Mouse (Mus musculus) CH12.LX (cell line): ENCODE measurements around the gene Gas2l1. TPM values are rescaled to one million over a fixed set of nuclear protein-coding genes. Genes with fewer than 3 reads are reported as not detected.

Experiments used
- DNase-seq: peaks from one replicate; pipeline ENCODE4 v3.0.0-alpha.2; 2013; ENCODE audit errors: extremely low read depth
- H3K27ac ChIP-seq: 2 replicates; pipeline ENCODE4 v1.5.1; 2012; ENCODE audit warnings: low read depth, mild to moderate bottlenecking, control low read depth, moderate library complexity; ENCODE audit not compliant: insufficient read depth
- H3K27me3 ChIP-seq: replicated peaks from 2 replicates; pipeline ENCODE3; 2012; ENCODE audit warnings: inconsistent platforms
- H3K36me3 ChIP-seq, 2 experiments: replicated peaks in 1 of 2; 2 replicates each; pipeline versions ENCODE3 to v1.6.1; 2012; ENCODE audit warnings: inconsistent platforms in 1 of 2, low read length in 1 of 2, mild to moderate bottlenecking in 1 of 2, mixed read lengths in 1 of 2, moderate library complexity in 1 of 2; ENCODE audit not compliant: control insufficient read depth in 1 of 2, insufficient read depth in 1 of 2
- H3K4me1 ChIP-seq, 2 experiments: 2 replicates each; pipeline ENCODE4 v1.6.1; 2012; ENCODE audit warnings: inconsistent platforms in 1 of 2, moderate library complexity in 1 of 2; ENCODE audit not compliant: insufficient read depth in 2 of 2, control insufficient read depth in 1 of 2
- H3K4me2 ChIP-seq: 2 replicates; pipeline ENCODE4 v1.6.1; 2012; ENCODE audit warnings: low read depth, mild to moderate bottlenecking, control low read depth; ENCODE audit not compliant: poor library complexity, insufficient read depth, severe bottlenecking
- H3K4me3 ChIP-seq, 3 experiments: fragments of 150-350 bp in 1 of 3; sonication (generic) in 1 of 3; replicated peaks in 1 of 3; 2 replicates each; pipeline versions ENCODE3 to v1.5.1; 2011 to 2012; ENCODE audit warnings: low read depth in 2 of 3, low read length in 2 of 3, mild to moderate bottlenecking in 2 of 3, moderate library complexity in 2 of 3, control low read depth in 1 of 3, improper control_type of control experiment in 1 of 3, inconsistent platforms in 1 of 3, mixed read lengths in 1 of 3; ENCODE audit not compliant: poor library complexity in 1 of 3
- H3K79me2 ChIP-seq: replicated peaks from 2 replicates; pipeline ENCODE4 v1.6.1; 2012; ENCODE audit warnings: mild to moderate bottlenecking, moderate library complexity; ENCODE audit not compliant: control insufficient read depth, poor library complexity, insufficient read depth, severe bottlenecking; ENCODE audit errors: extremely low read depth
- H3K9ac ChIP-seq: 2 replicates; pipeline ENCODE4 v1.6.1; 2012; ENCODE audit warnings: low read depth, mild to moderate bottlenecking, control low read depth, moderate library complexity; ENCODE audit not compliant: insufficient read depth
- H3K9me3 ChIP-seq: replicated peaks from 2 replicates; pipeline ENCODE3; 2012; ENCODE audit warnings: low read length, inconsistent platforms, mixed read lengths
- BHLHE40 ChIP-seq: IDR thresholded peaks from 2 replicates; pipeline ENCODE4 v1.6.1; 2011; ENCODE audit warnings: mild to moderate bottlenecking, low read depth, low read length, improper control_type of control experiment
- CHD1 ChIP-seq: IDR thresholded peaks from 2 replicates; pipeline ENCODE4 v1.6.1; 2012; ENCODE audit warnings: low read depth, low read length, improper control_type of control experiment, inconsistent platforms
- CHD2 ChIP-seq: IDR thresholded peaks from 2 replicates; pipeline ENCODE4 v1.6.1; 2011; ENCODE audit warnings: low read length, improper control_type of control experiment
- E2F4 ChIP-seq: IDR thresholded peaks from 2 replicates; pipeline ENCODE4 v1.6.1; 2011; ENCODE audit warnings: low read depth, low read length, improper control_type of control experiment; ENCODE audit not compliant: insufficient replicate concordance
- ELF1 ChIP-seq: IDR thresholded peaks from 2 replicates; pipeline ENCODE4 v1.6.1; 2014; ENCODE audit warnings: low read depth, mild to moderate bottlenecking, inconsistent platforms, low read length, improper control_type of control experiment
- EP300 ChIP-seq: IDR thresholded peaks from 2 replicates; pipeline ENCODE4 v1.6.1; 2011; ENCODE audit warnings: low read length, improper control_type of control experiment
- ETS1 ChIP-seq: conservative IDR thresholded peaks from 2 replicates; pipeline ENCODE4 v1.6.1; 2012; ENCODE audit warnings: low read depth, mild to moderate bottlenecking, inconsistent platforms, low read length, improper control_type of control experiment, moderate library complexity
- GABPA ChIP-seq: IDR thresholded peaks from 2 replicates; pipeline ENCODE4 v1.6.1; 2012; ENCODE audit warnings: low read depth, low read length, improper control_type of control experiment, inconsistent platforms; ENCODE audit not compliant: insufficient replicate concordance
- HCFC1 ChIP-seq: IDR thresholded peaks from 2 replicates; pipeline ENCODE4 v1.6.1; 2012; ENCODE audit warnings: low read depth, mild to moderate bottlenecking, inconsistent platforms, low read length, improper control_type of control experiment
- IRF4 ChIP-seq: IDR thresholded peaks from 2 replicates; pipeline ENCODE4 v1.6.1; 2014; ENCODE audit warnings: low read depth, mild to moderate bottlenecking, inconsistent platforms, low read length, improper control_type of control experiment
- JUN ChIP-seq: IDR thresholded peaks from 2 replicates; pipeline ENCODE4 v1.6.1; 2011; ENCODE audit warnings: low read depth, mild to moderate bottlenecking, low read length, improper control_type of control experiment, moderate library complexity; ENCODE audit not compliant: insufficient read depth
- JUND ChIP-seq: conservative IDR thresholded peaks from 2 replicates; pipeline ENCODE4 v1.6.1; 2011; ENCODE audit warnings: low read depth, low read length, improper control_type of control experiment
- KAT2A ChIP-seq: IDR thresholded peaks from 2 replicates; pipeline ENCODE4 v1.6.1; 2012; ENCODE audit warnings: low read length, improper control_type of control experiment, inconsistent platforms; ENCODE audit not compliant: insufficient replicate concordance
- MAX ChIP-seq: IDR thresholded peaks from 2 replicates; pipeline ENCODE4 v1.6.1; 2011; ENCODE audit warnings: low read length, improper control_type of control experiment
- MAZ ChIP-seq: IDR thresholded peaks from 2 replicates; pipeline ENCODE4 v1.6.1; 2012; ENCODE audit warnings: low read depth, mild to moderate bottlenecking, inconsistent platforms, low read length, improper control_type of control experiment, moderate library complexity
- MEF2A ChIP-seq: IDR thresholded peaks from 2 replicates; pipeline ENCODE4 v1.6.1; 2014; ENCODE audit warnings: low read depth, mild to moderate bottlenecking, inconsistent platforms, low read length, improper control_type of control experiment, borderline replicate concordance
- MXI1 ChIP-seq: IDR thresholded peaks from 2 replicates; pipeline ENCODE4 v1.6.1; 2011; ENCODE audit warnings: mild to moderate bottlenecking, low read depth, low read length, improper control_type of control experiment
- NRF1 ChIP-seq: IDR thresholded peaks from 2 replicates; pipeline ENCODE4 v1.6.1; 2014; ENCODE audit warnings: low read depth, mild to moderate bottlenecking, inconsistent platforms, low read length, improper control_type of control experiment, moderate library complexity
- PAX5 ChIP-seq: IDR thresholded peaks from 2 replicates; pipeline ENCODE4 v1.6.1; 2012; ENCODE audit warnings: low read length, inconsistent platforms, mixed read lengths
- POLR2A ChIP-seq: IDR thresholded peaks from 2 replicates; pipeline ENCODE4 v1.6.1; 2011; ENCODE audit warnings: low read depth, mild to moderate bottlenecking, improper control_type of control experiment, low read length
- POLR2AphosphoS2 ChIP-seq: IDR thresholded peaks from 2 replicates; pipeline ENCODE4 v1.6.1; 2011; ENCODE audit warnings: low read depth, low read length, improper control_type of control experiment
- RAD21 ChIP-seq: IDR thresholded peaks from 2 replicates; pipeline ENCODE4 v1.6.1; 2011; ENCODE audit warnings: low read depth, mild to moderate bottlenecking, low read length, improper control_type of control experiment, moderate library complexity
- RCOR1 ChIP-seq: conservative IDR thresholded peaks from 2 replicates; pipeline ENCODE4 v1.6.1; 2012; ENCODE audit warnings: low read depth, mild to moderate bottlenecking, inconsistent platforms, low read length, improper control_type of control experiment
- SIN3A ChIP-seq: IDR thresholded peaks from 2 replicates; pipeline ENCODE4 v1.6.1; 2012; ENCODE audit warnings: low read length, improper control_type of control experiment, inconsistent platforms
- SMC3 ChIP-seq: IDR thresholded peaks from 2 replicates; pipeline ENCODE4 v1.6.1; 2011; ENCODE audit warnings: low read depth, low read length, improper control_type of control experiment
- TBP ChIP-seq: conservative IDR thresholded peaks from 2 replicates; pipeline ENCODE4 v1.6.1; 2011; ENCODE audit warnings: low read depth, low read length, improper control_type of control experiment
- UBTF ChIP-seq: IDR thresholded peaks from 2 replicates; pipeline ENCODE4 v1.6.1; 2012; ENCODE audit warnings: low read depth, mild to moderate bottlenecking, inconsistent platforms, low read length, improper control_type of control experiment, moderate library complexity
- USF2 ChIP-seq: conservative IDR thresholded peaks from 2 replicates; pipeline ENCODE4 v1.6.1; 2011; ENCODE audit warnings: low read depth, low read length, improper control_type of control experiment
- ZC3H11A ChIP-seq: IDR thresholded peaks from 2 replicates; pipeline ENCODE4 v1.6.1; 2012; ENCODE audit warnings: low read depth, mild to moderate bottlenecking, inconsistent platforms, low read length, improper control_type of control experiment
- ZKSCAN1 ChIP-seq: IDR thresholded peaks from 2 replicates; pipeline ENCODE4 v1.6.1; 2012; ENCODE audit warnings: low read depth, inconsistent platforms, low read length, improper control_type of control experiment, borderline replicate concordance
- ZNF384 ChIP-seq: IDR thresholded peaks from 2 replicates; pipeline ENCODE4 v1.6.1; 2012; ENCODE audit warnings: low read depth, low read length, improper control_type of control experiment, inconsistent platforms
- dilution Hi-C: fragments of 300-500 bp; cut with MboI; formaldehyde crosslinking; loops from 2 replicates; pipeline ENCODE4 v1.14.3; 2020; ENCODE audit warnings: low sequenced_read_pairs; ENCODE audit not compliant: extremely low pct_unique_long_range_greater_than_20kb, extremely low pct_ligation_motif_present
- in situ Hi-C: fragments of 300-500 bp; cut with MboI; formaldehyde crosslinking; loops from 3 replicates; pipeline ENCODE4 v1.14.3; 2019; ENCODE audit warnings: low sequenced_read_pairs, low pct_ligation_motif_present, low pct_unique_long_range_greater_than_20kb, mixed read lengths
- polyA plus RNA-seq: library from polyadenylated mRNA; unstranded; fragments of >175 nt; gene quantifications from 2 replicates; pipeline ENCODE4 v1.2.1, GENCODE M21; 2012; ENCODE audit warnings: low read depth; ENCODE audit not compliant: insufficient read length
- total RNA-seq, 2 experiments: library from RNA; depleted of rRNA; stranded (reverse); fragments of 300-350 nt in 1 of 2; fragments of >200 nt in 1 of 2; gene quantifications; 2 replicates each; pipeline ENCODE4 v1.2.3; 2012 to 2014

Gene Gas2l1
- total and polyA plus RNA-seq, 3 experiments: 3.3 to 12.5 (median 8.8) TPM

- TF ChIP-seq USF2 (no peak; the same call in 1 of the 2 replicates), ZKSCAN1 (no peak), JUND (no peak), ETS1 (no peak), TBP (peak; percentile 84), NRF1 (no peak), MAX (peak; percentile 81; the same call in 1 of the 2 replicates), SMC3 (no peak), BHLHE40 (no peak), ZC3H11A (no peak), EP300 (no peak), MXI1 (peak; percentile 91; the same call in 1 of the 2 replicates), MAZ (no peak), SIN3A (no peak; the same call in 1 of the 2 replicates), PAX5 (no peak), RAD21 (no peak), JUN (no peak), MEF2A (no peak)
Observed at GRCm38 (mm10) chr11:5099576-5100183, 34.6 kb upstream of the Gas2l1 start (continued).

- Histone ChIP-seq H3K27ac (peak within 1 kb of the TSS; percentile 75), H3K4me2 (peak within 1 kb of the TSS; percentile 97), H3K4me3 (peak within 1 kb of the TSS; percentile 74 to 94 (median 85)), H3K4me1 (peaks cover 7 to 41% of the 10 kb centered on the region in 2 experiments; a peak in 3 of 4 replicates), H3K9me3 (no peaks in the 10 kb centered on the region), H3K36me3 (peaks cover 13 to 41% of the 10 kb centered on the region in 2 experiments), H3K27me3 (no peaks in the 10 kb centered on the region), H3K79me2 (peaks cover 49% of the 10 kb centered on the region), H3K9ac (peak within 1 kb of the TSS; percentile 98)
- in situ Hi-C loops (loop anchor here (5.0 kb wide), 1 partner anchor 37 kb away; no protein-coding TSS in a partner anchor), dilution Hi-C loops (no loop called here)
- DNase-seq: peak; percentile 96
- peak; percentile 97 for TF ChIP-seq CHD2
- TF ChIP-seq RAD21: no peak
- no peak for TF ChIP-seq SMC3
- peak; percentile 85; the same call in 1 of the 2 replicates for TF ChIP-seq E2F4
- no peak for TF ChIP-seq MAZ
- no peak for TF ChIP-seq JUN
- peak; percentile 93 for TF ChIP-seq POLR2A
- peak; percentile 86 for TF ChIP-seq ZNF384
- peak; percentile 54; the same call in 1 of the 2 replicates for TF ChIP-seq EP300
- TF ChIP-seq USF2: no peak
- TF ChIP-seq IRF4: peak; percentile 65
- TF ChIP-seq KAT2A: 0 out of 2 replicates have a peak, but pooled peaks have one; percentile 59
- 0 out of 2 replicates have a peak, but pooled peaks have one; percentile 62 for TF ChIP-seq RCOR1
- TF ChIP-seq NRF1: peak; percentile 93
- TF ChIP-seq CHD1: peak; percentile 98
- TF ChIP-seq TBP: 0 out of 2 replicates have a peak, but pooled peaks have one; percentile 25
- no peak for TF ChIP-seq ZKSCAN1
- TF ChIP-seq JUND: no peak
- peak; percentile 62; the same call in 1 of the 2 replicates for TF ChIP-seq UBTF
- no peak for TF ChIP-seq PAX5
- TF ChIP-seq GABPA: no peak
- no peak; the same call in 1 of the 2 replicates for TF ChIP-seq POLR2AphosphoS2
- peak; percentile 47 for TF ChIP-seq ELF1
- TF ChIP-seq MAX: peak; percentile 55
- peak; percentile 89 for TF ChIP-seq BHLHE40
- peak; percentile 72 for TF ChIP-seq HCFC1
Observed at GRCm38 (mm10) chr11:5098736-5099542, 33.8 kb upstream of the Gas2l1 start, which contains the start of the genes Rhbdd3 and Ewsr1. Gene Rhbdd3, plus strand, starts transcription at chr11:5098926. Gene Ewsr1, minus strand, starts transcription at chr11:5099266.
